Mouse (Mus musculus): ENCODE measurements around the gene Gfral. TPM values are rescaled to one million over a fixed set of nuclear protein-coding genes. Genes with fewer than 3 reads are reported as not detected.
"Not testable (repeated sequence)": the region's sequence is repeated elsewhere in the genome, so short reads cannot be mapped to it uniquely, and the experiment has no call there.

The Gfral gene
- polyA plus RNA-seq, 1 experiment from 2014 or later = not detected

- no peak overlapping the region for H3K4me2 ChIP-seq
- no peaks in the 10 kb centered on the region for H3K4me1 ChIP-seq (replicated peaks)
- no peak overlapping the region for H3K9ac ChIP-seq
- no peaks in the 10 kb centered on the region for H3K36me3 ChIP-seq
- no peaks in the 10 kb centered on the region for H3K9me3 ChIP-seq (replicated peaks)
- no peak overlapping the region for H3K27ac ChIP-seq
- no peak for ATAC-seq (replicated peaks; ENCODE audit: insufficient number of reproducible peaks, insufficient read depth, low FRiP score, low read depth)
- no peak overlapping the region for H3K4me3 ChIP-seq
- no peaks in the 10 kb centered on the region for H3K27me3 ChIP-seq
- WGBS = 60% methylated on average over 4 of the region's 4 CpGs
Observed at GRCm38 (mm10) chr9:76124249-76124648, 89.2 kb downstream of the Gfral start.

- ATAC-seq (replicated peaks; ENCODE audit: insufficient number of reproducible peaks, insufficient read depth, low FRiP score, low read depth) = not testable (repeated sequence)
Observed at GRCm38 (mm10) chr9:76122888-76123287, 90.6 kb downstream of the Gfral start.

More at GRCm38 (mm10) chr9:76122888-76123287, 90.6 kb downstream of the Gfral start:
- H3K4me2 ChIP-seq; H3K27me3 ChIP-seq; H3K36me3 ChIP-seq; H3K4me3 ChIP-seq; H3K27ac ChIP-seq; H3K4me1 ChIP-seq (replicated peaks); H3K9me3 ChIP-seq (replicated peaks); H3K9ac ChIP-seq: not testable (repeated sequence)
- WGBS = 0% methylated on average over 2 of the region's 2 CpGs

Other genes with a start within 250 kb of the Gfral start
- 1.0 and 1.7 TPM in 2 replicates for gene Hmgcll1, start 198.8 kb downstream of the Gfral start, polyA plus RNA-seq (2015; fragmentation: Nextera tagmentation; extraction: Ambion mirVana)
- gene Hcrtr2, start 110.2 kb upstream of the Gfral start, polyA plus RNA-seq (2015; fragmentation: Nextera tagmentation; extraction: Ambion mirVana) = 0.05 and 0.19 TPM in 2 replicates